Mouse (Mus musculus): ENCODE results near the gene Marveld1.

The Marveld1 gene

DNA sequence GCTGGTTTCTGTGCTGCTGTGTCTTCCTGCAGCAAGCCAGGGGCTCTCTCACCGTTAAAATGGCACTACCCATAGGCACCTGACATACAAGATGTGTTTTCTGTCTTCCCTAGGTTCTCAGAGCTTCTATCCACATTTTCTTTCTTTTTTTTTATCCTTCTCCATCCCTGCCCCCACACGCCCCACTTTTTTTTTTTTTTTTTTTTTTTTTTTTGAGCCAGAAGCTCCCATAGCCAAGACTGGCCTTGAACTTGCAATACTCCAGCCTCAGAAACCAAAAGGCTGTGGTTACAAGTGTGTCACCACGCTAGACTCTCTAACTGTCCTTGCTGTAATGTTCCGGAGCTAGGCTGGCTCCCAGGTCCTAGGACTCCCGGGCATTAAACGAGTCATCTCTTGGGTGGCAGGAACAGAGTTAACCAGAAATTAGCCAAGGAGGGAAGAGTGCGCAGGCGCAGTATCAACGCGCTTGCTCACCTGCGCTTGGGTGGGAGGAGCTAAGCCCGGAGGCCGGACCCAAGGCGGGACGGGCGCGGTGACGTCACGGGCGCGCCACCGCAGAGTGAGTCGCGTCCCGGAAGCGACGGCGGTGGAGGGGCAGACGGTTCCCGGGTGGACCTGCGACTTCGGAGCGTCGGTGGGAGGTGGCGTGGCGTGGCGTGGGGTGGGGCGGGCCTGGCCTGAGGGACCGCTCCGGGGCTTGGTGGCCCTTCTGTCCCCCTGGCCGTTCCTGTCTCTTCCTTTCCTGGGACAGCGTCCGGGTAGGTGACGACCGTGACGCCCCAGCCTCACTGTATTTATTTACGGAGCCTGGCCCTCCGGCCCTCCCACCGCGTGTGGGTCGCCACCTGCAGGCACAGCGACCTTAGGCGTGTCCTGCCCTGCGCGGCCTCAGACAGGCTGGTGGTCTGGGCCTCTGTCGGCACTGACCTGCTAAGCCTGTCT, 23.1 kb downstream of the Marveld1 start:
- peak; percentile 96 for DNase-seq (ENCODE audit: low read depth, low spot score)

- DNase-seq (ENCODE audit: low read depth, low spot score): no peak
These were observed 29.6 kb downstream of the Marveld1 start for GRCm38 (mm10) chr19:42176841-42177240.

DNA sequence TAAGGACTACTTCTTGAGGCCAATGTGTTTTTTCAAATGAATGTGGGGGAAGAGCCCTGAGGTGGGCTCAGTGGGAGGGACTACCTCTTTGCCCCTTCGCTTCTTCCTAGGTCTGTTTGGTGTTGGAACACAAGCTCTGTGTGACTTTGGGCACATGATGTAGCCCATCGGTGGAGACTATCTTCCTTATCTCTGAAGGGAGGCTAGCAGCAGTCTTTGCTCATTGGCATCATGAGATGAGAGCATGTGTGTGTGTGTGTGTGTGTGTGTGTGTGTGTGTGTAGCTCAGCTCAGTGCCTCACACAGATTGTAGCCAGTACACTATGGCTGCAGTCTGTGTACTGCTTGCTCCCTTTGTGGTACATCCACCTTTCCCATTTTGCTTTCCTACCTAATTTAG, 30.3 kb downstream of the Marveld1 start:
- no peak for DNase-seq (ENCODE audit: low read depth, low spot score)

DNA sequence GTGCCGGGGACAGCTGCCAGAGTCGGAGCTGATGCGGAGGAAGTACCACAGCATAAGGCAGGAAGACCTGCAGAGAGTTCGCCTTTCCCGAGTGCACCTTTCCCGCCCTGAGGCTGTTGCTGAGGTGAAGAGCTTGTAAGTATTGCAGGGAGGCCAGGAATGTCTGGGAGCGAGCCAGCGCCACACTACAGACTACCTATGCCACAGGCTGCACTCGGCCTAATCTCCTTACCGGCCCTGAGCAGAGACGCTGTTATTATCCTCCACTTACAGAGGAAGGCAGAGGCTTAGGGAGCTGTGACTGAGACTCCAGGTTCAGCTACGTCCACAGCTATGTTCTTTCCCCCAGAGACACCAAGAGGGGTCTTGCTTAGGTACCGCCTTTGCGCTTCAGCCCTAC, 32.2 kb downstream of the Marveld1 start:
- no peak for DNase-seq (ENCODE audit: low read depth, low spot score)

GRCm38 (mm10) chr19:42182673-42183072, 35.5 kb downstream of the Marveld1 start:
- no peak for DNase-seq (ENCODE audit: low read depth, low spot score)

DNA sequence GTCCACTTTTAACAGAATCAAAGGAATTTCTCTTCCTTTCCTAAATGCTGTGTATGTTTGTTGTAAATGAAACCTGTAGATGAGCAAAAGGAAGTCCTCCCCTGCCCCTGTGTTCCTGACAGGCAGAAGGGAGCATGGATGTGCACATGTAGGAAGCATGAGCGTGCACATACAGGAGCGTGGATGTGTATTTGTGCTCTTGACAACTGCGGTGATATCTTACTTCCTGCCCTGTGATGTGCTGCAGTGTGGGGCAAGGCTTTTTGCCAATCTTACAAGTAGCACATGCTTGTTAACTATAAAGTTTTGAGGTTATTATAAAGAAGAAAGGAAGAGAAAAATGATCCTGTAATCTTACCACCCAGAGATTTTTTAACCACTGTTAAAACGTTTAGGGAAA, 42.5 kb downstream of the Marveld1 start:
- DNase-seq (ENCODE audit: low read depth, low spot score): no peak

- DNase-seq (ENCODE audit: low read depth, low spot score): peak; percentile 44
These were observed 43.3 kb downstream of the Marveld1 start for GRCm38 (mm10) chr19:42190494-42190893.

- DNase-seq (ENCODE audit: low read depth, low spot score): no peak
These were observed 46.1 kb downstream of the Marveld1 start for GRCm38 (mm10) chr19:42193311-42193710.

GRCm38 (mm10) chr19:42196378-42196777, 49.2 kb downstream of the Marveld1 start:
- no peak for DNase-seq (ENCODE audit: low read depth, low spot score)

DNA sequence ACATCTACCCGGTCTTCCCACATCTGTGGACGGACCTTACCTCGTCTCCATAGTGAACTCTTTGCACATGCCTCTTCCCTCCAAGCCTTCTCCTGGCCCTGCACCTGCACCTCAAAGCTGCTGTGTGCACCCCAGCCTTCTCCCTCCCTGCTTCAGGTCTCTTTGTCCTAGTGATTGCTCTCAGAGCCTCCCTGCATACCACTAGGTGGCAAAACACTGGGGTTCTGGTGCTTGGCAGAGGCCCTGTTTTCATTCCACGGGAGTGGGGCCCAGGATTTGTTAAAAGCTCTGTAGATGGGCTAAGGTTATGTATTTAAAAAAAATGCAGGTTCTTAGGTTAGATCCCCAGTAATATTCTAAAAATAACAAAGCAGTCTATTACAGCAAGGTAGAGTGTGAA, 49.9 kb downstream of the Marveld1 start:
- no peak for DNase-seq (ENCODE audit: low read depth, low spot score)

GRCm38 (mm10) chr19:42198026-42198425, 50.8 kb downstream of the Marveld1 start:
- DNase-seq (ENCODE audit: low read depth, low spot score): no peak

Data from A20 (cell line).